Mouse (Mus musculus) v-Abl transformed pro-B cells (cell line): ENCODE data around the gene Gas2l1.

Source experiments
- in situ Hi-C, 2 experiments: fragments of 400-800 bp; cut with MboI; formaldehyde crosslinking; loops; one replicate each; pipeline ENCODE4 v1.15.1; 2025; ENCODE audit not compliant: unreplicated experiment in 2 of 2

Gas2l1 gene

GRCm38 (mm10) chr11:5051629-5052028, 13.5 kb downstream of the Gas2l1 start:
- in situ Hi-C loops = no loop called here

GRCm38 (mm10) chr11:5046321-5046926, 18.7 kb downstream of the Gas2l1 start:
- in situ Hi-C loops = no loop called here

GRCm38 (mm10) chr11:5042645-5043381, 22.3 kb downstream of the Gas2l1 start:
- in situ Hi-C loops = no loop called here

GRCm38 (mm10) chr11:5041144-5041780, 23.9 kb downstream of the Gas2l1 start:
- in situ Hi-C loops = no loop called here

- in situ Hi-C loops = no loop called here
Measured at GRCm38 (mm10) chr11:5040585-5040984, 24.5 kb downstream of the Gas2l1 start.

GRCm38 (mm10) chr11:5037146-5037854, 27.8 kb downstream of the Gas2l1 start:
- in situ Hi-C loops = no loop called here

GRCm38 (mm10) chr11:5035421-5035820, 29.7 kb downstream of the Gas2l1 start:
- in situ Hi-C loops = no loop called here

GRCm38 (mm10) chr11:5033136-5033535, 32.0 kb downstream of the Gas2l1 start:
- in situ Hi-C loops = no loop called here

GRCm38 (mm10) chr11:5032706-5033105, 32.4 kb downstream of the Gas2l1 start:
- in situ Hi-C loops = no loop called here

GRCm38 (mm10) chr11:5028228-5028627, 36.9 kb downstream of the Gas2l1 start:
- in situ Hi-C loops = no loop called here

- in situ Hi-C loops = no loop called here
Measured at GRCm38 (mm10) chr11:5025108-5025507, 40.0 kb downstream of the Gas2l1 start.

GRCm38 (mm10) chr11:5017506-5017905, 47.6 kb downstream of the Gas2l1 start:
- in situ Hi-C loops = loop anchor here (5.0 kb wide), 1 partner anchor 50 kb away; the partner anchor contains the start of gene Gas2l1 (in 2 of the 2)

GRCm38 (mm10) chr11:5016286-5016685, 48.8 kb downstream of the Gas2l1 start:
- in situ Hi-C loops = loop anchor here (5.0 kb wide), 1 partner anchor 51 kb away; the partner anchor contains the start of gene Gas2l1 (in 2 of the 2)

GRCm38 (mm10) chr11:5015720-5016119, 49.4 kb downstream of the Gas2l1 start:
- in situ Hi-C loops = loop anchor here (5.0 kb wide), 1 partner anchor 52 kb away; the partner anchor contains the start of gene Gas2l1 (in 2 of the 2)

GRCm38 (mm10) chr11:5012213-5012715, 52.9 kb downstream of the Gas2l1 start:
- in situ Hi-C loops = no loop called here

- in situ Hi-C loops = no loop called here
Measured at GRCm38 (mm10) chr11:5011480-5011879, 53.6 kb downstream of the Gas2l1 start.

GRCm38 (mm10) chr11:5010205-5010604, 54.9 kb downstream of the Gas2l1 start:
- in situ Hi-C loops = no loop called here

GRCm38 (mm10) chr11:5009354-5010074, 55.6 kb downstream of the Gas2l1 start:
- in situ Hi-C loops = no loop called here

GRCm38 (mm10) chr11:5008867-5009266, 56.3 kb downstream of the Gas2l1 start:
- in situ Hi-C loops = no loop called here

- in situ Hi-C loops = no loop called here
Measured at GRCm38 (mm10) chr11:5007186-5007585, 57.9 kb downstream of the Gas2l1 start.
